In the genomic region with DNA sequence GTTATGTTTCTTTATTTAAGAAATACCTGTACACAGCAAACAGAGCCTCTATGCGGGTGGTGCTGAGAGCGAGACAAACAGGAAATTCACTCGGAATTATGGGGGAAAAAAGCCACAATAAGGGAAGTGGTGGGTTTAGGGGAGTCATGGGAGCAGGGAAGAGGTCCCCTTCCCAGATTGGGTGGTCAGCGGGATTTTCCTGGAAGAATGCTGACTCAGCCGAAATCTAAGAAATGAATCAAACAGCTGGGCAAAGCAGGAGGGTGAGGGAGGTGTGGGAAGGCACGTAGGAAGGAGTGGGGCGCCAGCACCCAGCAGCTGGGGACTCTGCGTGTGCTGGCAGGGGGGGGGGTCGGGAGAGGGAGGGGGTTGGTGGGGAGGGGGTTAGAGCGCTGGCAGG, we compare ENCODE assay signal across 27 mouse cellular contexts. TPM values are rescaled to one million over a fixed set of nuclear protein-coding genes. Genes with fewer than 3 reads are reported as not detected.
"Had no signal": no experiment of that assay in that cellular context is flagged by ENCODE, and none has a peak within 500 bp of the region (broad histone marks: within the 10 kb centered on the region; RNA-seq: fewer than 3 reads in every experiment).

No protein-coding gene starts in this region.

- H3K9me3 ChIP-seq: embryonic facial prominence, embryonic 10.5 days; embryonic facial prominence, embryonic 12.5 days; embryonic facial prominence, embryonic 13.5 days; embryonic facial prominence, embryonic 15.5 days; forebrain, embryonic 10.5 days; forebrain, embryonic 12.5 days; forebrain, embryonic 13.5 days; forebrain, embryonic 15.5 days; heart, embryonic 10.5 days had no signal

- H3K4me3 ChIP-seq: embryonic facial prominence, embryonic 10.5 days; embryonic facial prominence, embryonic 12.5 days; embryonic facial prominence, embryonic 13.5 days; embryonic facial prominence, embryonic 15.5 days; erythroblast, embryonic 14.5 days; forebrain, embryonic 10.5 days; forebrain, embryonic 12.5 days; forebrain, embryonic 13.5 days; forebrain, embryonic 15.5 days; gastrocnemius, adult 2 months; heart, adult 2 months; heart, embryonic 10.5 days had no signal

- DNase-seq: cerebellum, adult 9-10 months; cerebellum, adult 9-11 months; cerebellum, postnatal 14 days; cerebellum, postnatal 25 days; cerebellum, postnatal 36 days; forebrain, postnatal 0 days; gastrocnemius, adult 2 months; gastrocnemius, postnatal 10 days; gastrocnemius, postnatal 14 days; gastrocnemius, postnatal 25 days; gastrocnemius, postnatal 36 days; heart, adult 11 months; heart, adult 18-20 months; heart, adult 2 months had no signal

- H3K9ac ChIP-seq: embryonic facial prominence, embryonic 12.5 days; embryonic facial prominence, embryonic 13.5 days; embryonic facial prominence, embryonic 15.5 days; forebrain, embryonic 12.5 days; forebrain, embryonic 13.5 days; forebrain, embryonic 15.5 days; forebrain, postnatal 0 days had no signal

- H3K27ac ChIP-seq: embryonic facial prominence, embryonic 10.5 days; embryonic facial prominence, embryonic 12.5 days; embryonic facial prominence, embryonic 13.5 days; embryonic facial prominence, embryonic 15.5 days; forebrain, embryonic 10.5 days; forebrain, embryonic 12.5 days; forebrain, embryonic 13.5 days; forebrain, embryonic 15.5 days; gastrocnemius, adult 2 months; heart, adult 2 months; heart, embryonic 10.5 days had no signal

- H3K36me3 ChIP-seq: embryonic facial prominence, embryonic 10.5 days; embryonic facial prominence, embryonic 12.5 days; embryonic facial prominence, embryonic 13.5 days; embryonic facial prominence, embryonic 15.5 days; forebrain, embryonic 10.5 days; forebrain, embryonic 12.5 days; forebrain, embryonic 15.5 days; heart, embryonic 10.5 days had no signal

- H3K4me2 ChIP-seq: embryonic facial prominence, embryonic 12.5 days; embryonic facial prominence, embryonic 13.5 days; embryonic facial prominence, embryonic 15.5 days; forebrain, embryonic 12.5 days; forebrain, embryonic 13.5 days; forebrain, embryonic 15.5 days; heart, embryonic 11.5 days had no signal

- ATAC-seq: forebrain, embryonic 13.5 days; forebrain, embryonic 14.5 days; forebrain, embryonic 15.5 days; forebrain, embryonic 16.5 days; forebrain, postnatal 0 days had no signal

RNA-seq across cellular contexts. Expression of gene Mmp9, which starts 7.0 kb away (rescaled TPM):
- polyA plus RNA-seq: erythroblast, embryonic 14.5 days had no signal

RNA-seq across cellular contexts. Expression of gene Slc12a5, which starts 27.1 kb away (rescaled TPM):
- polyA plus RNA-seq: erythroblast, embryonic 14.5 days had no signal
